Mouse (Mus musculus): ENCODE measurements at regions not wholly inside any gene's neighbourhood (a gene's known extent, or its start where the extent isn't known, plus 50 kb on each side); places are given as distances from the start of the nearest gene placed in this dataset.
A peak's percentile ranks its signal among the peaks of the same experiment; 100 is the strongest.

GRCm38 (mm10) chr12:109662179-109662578, 62.0 kb upstream of the Rtl1 start:
- H3K27me3 ChIP-seq (ENCODE audit: insufficient read depth, low read length): no peaks in the 10 kb centered on the region
- H3K4me2 ChIP-seq (ENCODE audit: low read depth, low read length): peak overlapping the region; percentile 22; the same call in 1 of the 2 replicates
- H3K4me1 ChIP-seq (ENCODE audit: insufficient read depth): no peaks in the 10 kb centered on the region
- ATAC-seq (peak; percentile 87), DNase-seq (no peak)
- H3K9ac ChIP-seq (replicated peaks): no peak overlapping the region
- H3K36me3 ChIP-seq (replicated peaks; ENCODE audit: insufficient read depth, low read length): peaks cover 3% of the 10 kb centered on the region; the same call in 1 of the 2 replicates
- WGBS (ENCODE audit: insufficient replicate concordance): 59% methylated on average over 2 of the region's 2 CpGs
- peak overlapping the region; percentile 51; the same call in 1 of the 2 replicates for H3K27ac ChIP-seq (ENCODE audit: low read depth)
- TF ChIP-seq EP300 (IDR thresholded peaks at IDR 0.05; ENCODE audit: low read depth): peak; percentile 66
- no peak for TF ChIP-seq CTCF (IDR thresholded peaks at IDR 0.05; ENCODE audit: low read depth)
- H3K9me3 ChIP-seq (ENCODE audit: low read length): no peaks in the 10 kb centered on the region
- H3K4me3 ChIP-seq (ENCODE audit: low read depth, low read length): no peak overlapping the region

GRCm38 (mm10) chr12:109674766-109675165, 74.6 kb upstream of the Rtl1 start:
- ATAC-seq: no peak
- no peak for DNase-seq
- WGBS (ENCODE audit: insufficient replicate concordance): 66% methylated on average over 4 of the region's 4 CpGs
- Histone ChIP-seq H3K4me3 (ENCODE audit: low read depth, low read length) (no peak overlapping the region), H3K27me3 (ENCODE audit: insufficient read depth, low read length) (no peaks in the 10 kb centered on the region), H3K4me1 (ENCODE audit: insufficient read depth) (no peaks in the 10 kb centered on the region), H3K9me3 (ENCODE audit: low read length) (no peaks in the 10 kb centered on the region), H3K36me3 (replicated peaks; ENCODE audit: insufficient read depth, low read length) (peaks cover 5% of the 10 kb centered on the region; the same call in 1 of the 2 replicates), H3K4me2 (ENCODE audit: low read depth, low read length) (no peak overlapping the region), H3K27ac (ENCODE audit: low read depth) (no peak overlapping the region), H3K9ac (replicated peaks) (no peak overlapping the region)
- no peak for TF ChIP-seq EP300 (IDR thresholded peaks at IDR 0.05; ENCODE audit: low read depth)
- TF ChIP-seq CTCF (IDR thresholded peaks at IDR 0.05; ENCODE audit: low read depth): no peak

DNA sequence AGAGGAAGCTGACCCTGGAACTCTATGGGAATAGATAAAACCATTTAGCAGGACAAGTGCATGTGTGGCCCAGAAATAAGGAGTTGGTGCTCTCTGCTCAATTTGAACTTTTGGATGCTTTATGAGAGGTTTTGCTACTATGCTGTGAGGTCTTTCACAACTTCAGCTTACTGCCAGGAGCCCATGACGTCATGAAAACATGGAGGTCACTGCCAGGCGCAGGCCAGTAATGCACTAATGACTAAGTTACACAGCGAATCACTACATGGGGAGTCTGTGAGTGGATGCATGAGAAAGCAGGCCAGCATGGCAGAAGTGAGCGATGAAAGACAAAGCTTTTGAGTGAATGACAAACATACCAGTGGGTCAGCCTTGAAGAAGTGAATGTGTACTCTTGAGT, 93.9 kb upstream of the Rtl1 start:
- Histone ChIP-seq H3K4me1 (ENCODE audit: insufficient read depth) (no peaks in the 10 kb centered on the region), H3K27me3 (ENCODE audit: insufficient read depth, low read length) (no peaks in the 10 kb centered on the region), H3K4me3 (ENCODE audit: low read depth, low read length) (no peak overlapping the region), H3K9ac (replicated peaks) (no peak overlapping the region), H3K4me2 (ENCODE audit: low read depth, low read length) (no peak overlapping the region), H3K36me3 (replicated peaks; ENCODE audit: insufficient read depth, low read length) (peaks cover 10% of the 10 kb centered on the region), H3K9me3 (ENCODE audit: low read length) (no peaks in the 10 kb centered on the region), H3K27ac (ENCODE audit: low read depth) (no peak overlapping the region)
- no peak for ATAC-seq
- DNase-seq: no peak
- TF ChIP-seq CTCF (IDR thresholded peaks at IDR 0.05; ENCODE audit: low read depth) (no peak), EP300 (IDR thresholded peaks at IDR 0.05; ENCODE audit: low read depth) (no peak)
- 76% methylated on average over 4 of the region's 4 CpGs for WGBS (ENCODE audit: insufficient replicate concordance)

GRCm38 (mm10) chr12:109694801-109695430, 94.8 kb upstream of the Rtl1 start:
- WGBS (ENCODE audit: insufficient replicate concordance): 75% methylated on average over 5 of the region's 5 CpGs
- TF ChIP-seq EP300 (IDR thresholded peaks at IDR 0.05; ENCODE audit: low read depth) (no peak), CTCF (IDR thresholded peaks at IDR 0.05; ENCODE audit: low read depth) (no peak)
- Histone ChIP-seq H3K36me3 (replicated peaks; ENCODE audit: insufficient read depth, low read length) (peaks cover 10% of the 10 kb centered on the region; the same call in 1 of the 2 replicates), H3K4me3 (ENCODE audit: low read depth, low read length) (no peak overlapping the region), H3K4me2 (ENCODE audit: low read depth, low read length) (no peak overlapping the region), H3K27ac (ENCODE audit: low read depth) (no peak overlapping the region), H3K9ac (replicated peaks) (no peak overlapping the region), H3K4me1 (ENCODE audit: insufficient read depth) (no peaks in the 10 kb centered on the region), H3K27me3 (ENCODE audit: insufficient read depth, low read length) (no peaks in the 10 kb centered on the region), H3K9me3 (ENCODE audit: low read length) (no peaks in the 10 kb centered on the region)
- ATAC-seq (no peak), DNase-seq (no peak)

- DNase-seq: no peak
- Histone ChIP-seq H3K4me3 (ENCODE audit: low read depth, low read length) (no peak overlapping the region), H3K4me2 (ENCODE audit: low read depth, low read length) (no peak overlapping the region), H3K9ac (replicated peaks) (no peak overlapping the region), H3K4me1 (ENCODE audit: insufficient read depth) (no peaks in the 10 kb centered on the region), H3K36me3 (replicated peaks; ENCODE audit: insufficient read depth, low read length) (no peaks in the 10 kb centered on the region), H3K9me3 (ENCODE audit: low read length) (no peaks in the 10 kb centered on the region), H3K27ac (ENCODE audit: low read depth) (no peak overlapping the region), H3K27me3 (ENCODE audit: insufficient read depth, low read length) (no peaks in the 10 kb centered on the region)
- 71% methylated on average over 3 of the region's 6 CpGs for WGBS (ENCODE audit: insufficient replicate concordance)
- ATAC-seq: no peak
- TF ChIP-seq CTCF (IDR thresholded peaks at IDR 0.05; ENCODE audit: low read depth) (no peak), EP300 (IDR thresholded peaks at IDR 0.05; ENCODE audit: low read depth) (no peak)
Observed at GRCm38 (mm10) chr12:109706820-109707219, 106.7 kb upstream of the Rtl1 start.

GRCm38 (mm10) chr12:109709661-109710060, 109.5 kb upstream of the Rtl1 start:
- 69% methylated on average over 5 of the region's 5 CpGs for WGBS (ENCODE audit: insufficient replicate concordance)
- no peaks in the 10 kb centered on the region for H3K4me1 ChIP-seq (ENCODE audit: insufficient read depth)
- no peak for TF ChIP-seq CTCF (IDR thresholded peaks at IDR 0.05; ENCODE audit: low read depth)
- no peak for TF ChIP-seq EP300 (IDR thresholded peaks at IDR 0.05; ENCODE audit: low read depth)
- no peak overlapping the region for H3K4me2 ChIP-seq (ENCODE audit: low read depth, low read length)
- no peak overlapping the region for H3K4me3 ChIP-seq (ENCODE audit: low read depth, low read length)
- no peak overlapping the region for H3K9ac ChIP-seq (replicated peaks)
- H3K36me3 ChIP-seq (replicated peaks; ENCODE audit: insufficient read depth, low read length): no peaks in the 10 kb centered on the region
- H3K9me3 ChIP-seq (ENCODE audit: low read length): no peaks in the 10 kb centered on the region
- H3K27ac ChIP-seq (ENCODE audit: low read depth): no peak overlapping the region
- H3K27me3 ChIP-seq (ENCODE audit: insufficient read depth, low read length): no peaks in the 10 kb centered on the region
- ATAC-seq (no peak), DNase-seq (no peak)

Data from liver, postnatal 0 days (tissue).